Mouse (Mus musculus) liver, embryonic 15.5 days (tissue): ENCODE measurements around the gene Eno1. TPM values are rescaled to one million over a fixed set of nuclear protein-coding genes. Genes with fewer than 3 reads are reported as not detected.

Experiments
- ATAC-seq: fragments of 200-750 bp; cut with Nextera tagmentation; 2 replicates; pipeline ENCODE4 v1.8.0; 2017; ENCODE audit warnings: moderate number of reproducible peaks, mild to moderate bottlenecking, moderate library complexity; ENCODE audit not compliant: insufficient read depth
- H3K27ac ChIP-seq: fragments of 300-500 bp; sonication (generic); replicated peaks from 2 replicates; pipeline ENCODE4 v1.5.1; 2015; ENCODE audit warnings: mild to moderate bottlenecking, inconsistent platforms
- H3K27me3 ChIP-seq: fragments of 300-500 bp; sonication (generic); 2 replicates; pipeline ENCODE4 v1.6.1; 2015; ENCODE audit warnings: mild to moderate bottlenecking, inconsistent platforms
- H3K36me3 ChIP-seq: fragments of 300-500 bp; sonication (generic); replicated peaks from 2 replicates; pipeline ENCODE4 v1.6.1; 2015; ENCODE audit warnings: moderate library complexity, mild to moderate bottlenecking, inconsistent platforms
- H3K4me1 ChIP-seq: fragments of 300-500 bp; sonication (generic); replicated peaks from 2 replicates; pipeline ENCODE4 v1.6.1; 2015; ENCODE audit warnings: inconsistent platforms
- H3K4me2 ChIP-seq: fragments of 300-500 bp; sonication (generic); 2 replicates; pipeline ENCODE4 v1.6.1; 2015; ENCODE audit warnings: moderate library complexity, mild to moderate bottlenecking, inconsistent platforms
- H3K4me3 ChIP-seq: fragments of 300-500 bp; sonication (generic); replicated peaks from 2 replicates; pipeline ENCODE4 v1.5.1; 2015; ENCODE audit warnings: mild to moderate bottlenecking, inconsistent platforms
- H3K9ac ChIP-seq: fragments of 300-500 bp; sonication (generic); 2 replicates; pipeline ENCODE4 v1.6.1; 2015; ENCODE audit warnings: moderate library complexity, mild to moderate bottlenecking, inconsistent platforms
- H3K9me3 ChIP-seq: fragments of 300-500 bp; sonication (generic); replicated peaks from 2 replicates; pipeline ENCODE4 v1.6.1; 2016; ENCODE audit warnings: inconsistent platforms
- WGBS: fragments of 180-500 bp; shearing (Covaris S2); methylation state at CpG from one replicate; pipeline ENCODE4 v1.1.7; 2015; ENCODE audit warnings: mixed read lengths; ENCODE audit not compliant: insufficient replicate concordance; 5-methylcytosine and 5-hydroxymethylcytosine counted together
- polyA plus RNA-seq: library from polyadenylated mRNA; unstranded; fragments of >200 nt; fragmentation: Nextera tagmentation; extraction: Ambion mirVana; gene quantifications from 2 replicates; pipeline ENCODE4 v1.2.1, GENCODE M21; 2015

Gene Eno1
- polyA plus RNA-seq, 1 experiment from 2014 or later = 557 TPM

DNA sequence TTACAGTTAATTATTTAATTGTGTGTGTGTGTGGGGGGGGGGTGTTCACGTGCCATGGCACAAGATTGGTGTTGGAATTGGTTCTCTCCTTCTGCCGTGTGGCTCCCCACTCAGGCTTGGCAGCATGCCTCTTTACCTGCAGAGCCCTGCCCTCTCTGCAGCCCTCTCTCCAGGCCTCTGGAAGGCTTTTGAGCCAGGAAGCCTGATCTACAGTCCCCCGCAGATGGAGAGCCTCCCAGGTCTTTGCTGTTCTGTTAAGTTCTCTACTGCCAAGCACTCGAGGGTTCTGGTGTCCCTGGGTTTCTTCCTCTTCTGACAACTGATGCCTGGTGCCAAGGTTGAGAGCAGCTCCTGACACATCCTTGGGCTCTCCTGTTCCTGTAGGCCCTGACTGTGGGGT is 17.9 kb downstream of the Eno1 start:
- Histone ChIP-seq H3K4me2 (no peak overlapping the region), H3K36me3 (peaks cover 11% of the 10 kb centered on the region), H3K9ac (no peak overlapping the region), H3K27me3 (no peaks in the 10 kb centered on the region), H3K27ac (no peak overlapping the region), H3K9me3 (no peaks in the 10 kb centered on the region), H3K4me3 (no peak overlapping the region), H3K4me1 (peaks cover 5% of the 10 kb centered on the region)
- no peak for ATAC-seq
- WGBS = 60% methylated on average over 4 of the region's 4 CpGs

DNA sequence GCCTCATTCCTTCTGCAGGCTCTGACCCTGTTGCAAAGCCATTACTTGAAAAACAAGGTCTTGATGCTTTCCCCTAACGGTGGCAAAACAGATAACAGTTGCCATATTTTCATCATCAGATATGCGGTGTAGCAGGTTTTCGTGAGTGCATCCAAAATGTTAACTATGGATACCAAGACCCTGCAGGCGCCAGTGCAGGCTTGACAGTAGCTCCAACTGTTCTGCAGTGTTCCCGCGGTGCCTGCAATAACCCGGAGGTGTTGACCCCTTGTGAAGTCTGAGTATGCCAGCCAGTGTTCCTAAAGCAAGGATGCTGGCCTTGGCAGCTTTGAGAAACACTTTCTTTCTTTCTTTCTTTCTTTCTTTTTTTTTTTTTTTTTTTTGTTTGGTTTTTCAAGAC is 18.7 kb downstream of the Eno1 start:
- H3K36me3 ChIP-seq = 0 out of 2 replicates have a peak, but pooled peaks cover 3% of the 10 kb centered on the region
- WGBS = 63% methylated on average over 7 of the region's 7 CpGs
- H3K4me3 ChIP-seq = no peak overlapping the region

DNA sequence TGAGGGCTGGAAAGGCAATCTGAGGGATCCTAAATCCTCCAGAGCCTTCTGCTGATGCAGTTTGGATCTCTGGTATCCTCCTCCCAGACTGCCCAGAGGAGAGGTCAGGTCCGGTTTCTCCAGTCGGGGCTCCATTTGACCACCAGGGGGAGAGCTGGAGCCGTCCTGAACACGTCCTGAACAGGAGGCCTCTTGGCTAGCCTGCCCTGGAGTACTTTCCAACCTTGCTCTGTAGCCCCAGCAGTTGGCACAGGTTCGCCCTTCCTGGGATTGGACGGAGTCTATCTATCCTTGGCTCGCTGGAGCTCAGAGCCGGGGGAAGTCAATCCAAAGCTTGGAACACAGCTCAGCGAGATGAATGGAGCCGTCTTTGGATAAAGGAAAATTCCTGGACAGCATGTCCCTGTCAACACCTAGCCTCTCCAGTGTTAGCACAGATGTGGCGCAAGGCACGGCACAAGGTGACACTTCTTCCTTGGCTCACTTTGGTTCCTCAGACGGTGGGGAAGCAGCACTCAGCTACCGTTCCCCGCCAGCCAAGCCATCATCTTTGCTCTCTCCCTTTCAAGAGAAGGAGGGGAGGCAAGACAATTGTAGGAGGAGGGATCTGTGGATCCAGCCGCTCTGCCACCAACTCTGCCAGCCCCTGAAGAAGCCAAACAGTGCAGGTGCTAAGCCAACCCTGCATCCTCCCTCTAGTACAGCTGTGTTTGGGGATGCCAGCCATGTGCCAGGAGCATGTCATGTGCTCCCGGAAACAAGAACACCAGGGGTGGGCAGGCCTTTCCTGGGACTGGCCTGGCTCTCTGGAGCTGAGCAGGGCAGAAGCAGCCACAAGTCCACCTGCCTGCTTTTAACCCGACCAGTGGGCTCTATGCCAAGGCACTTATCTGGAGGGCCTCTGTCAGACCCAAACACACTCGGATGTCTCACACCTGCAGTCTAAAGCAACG is 21.0 kb downstream of the Eno1 start:
- H3K9ac ChIP-seq = no peak overlapping the region
- 46% methylated on average over 20 of the region's 20 CpGs for WGBS
- no peak overlapping the region for H3K27ac ChIP-seq

More for the DNA sequence above, 18.7 kb downstream of the Eno1 start:
- no peaks in the 10 kb centered on the region for H3K9me3 ChIP-seq
- no peaks in the 10 kb centered on the region for H3K4me1 ChIP-seq
- H3K27me3 ChIP-seq = no peaks in the 10 kb centered on the region
- no peak for ATAC-seq
- no peak overlapping the region for H3K9ac ChIP-seq
- H3K27ac ChIP-seq = no peak overlapping the region
- H3K4me2 ChIP-seq = no peak overlapping the region

DNA sequence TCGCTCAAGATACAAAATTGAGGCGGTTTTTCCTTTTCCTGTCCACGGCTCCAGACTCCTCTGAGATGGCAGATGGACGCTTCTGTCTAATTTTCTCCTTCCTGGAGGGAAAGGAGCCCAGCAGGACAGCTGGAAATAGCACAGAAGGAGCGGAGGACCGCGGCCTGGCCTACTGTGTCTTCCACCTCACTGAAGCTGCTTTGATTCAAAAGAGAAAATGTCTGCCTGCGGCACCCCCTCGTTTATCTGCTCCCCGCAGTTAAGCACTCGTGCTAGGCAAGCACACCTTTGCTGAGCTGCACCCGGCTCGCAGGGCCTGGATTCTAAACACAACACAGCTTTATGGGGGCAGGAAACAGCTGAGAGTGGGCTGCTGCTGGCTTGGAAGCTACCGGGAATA is 21.9 kb downstream of the Eno1 start:
- H3K9ac ChIP-seq = no peak overlapping the region
- H3K27ac ChIP-seq = no peak overlapping the region
- 66% methylated on average over 14 of the region's 14 CpGs for WGBS
- no peaks in the 10 kb centered on the region for H3K9me3 ChIP-seq
- H3K4me3 ChIP-seq = no peak overlapping the region
- no peak overlapping the region for H3K4me2 ChIP-seq
- H3K4me1 ChIP-seq = no peaks in the 10 kb centered on the region
- peaks cover 3% of the 10 kb centered on the region; the same call in 1 of the 2 replicates for H3K27me3 ChIP-seq
- ATAC-seq = no peak
- H3K36me3 ChIP-seq = no peaks in the 10 kb centered on the region

More for the DNA sequence above, 21.0 kb downstream of the Eno1 start:
- peak; percentile 45; the same call in 1 of the 2 replicates for ATAC-seq
- peaks cover 3% of the 10 kb centered on the region; the same call in 1 of the 2 replicates for H3K27me3 ChIP-seq
- no peak overlapping the region for H3K4me2 ChIP-seq
- H3K4me3 ChIP-seq = no peak overlapping the region
- 0 out of 2 replicates have a peak, but pooled peaks cover 2% of the 10 kb centered on the region for H3K36me3 ChIP-seq
- no peaks in the 10 kb centered on the region for H3K4me1 ChIP-seq
- H3K9me3 ChIP-seq = no peaks in the 10 kb centered on the region

DNA sequence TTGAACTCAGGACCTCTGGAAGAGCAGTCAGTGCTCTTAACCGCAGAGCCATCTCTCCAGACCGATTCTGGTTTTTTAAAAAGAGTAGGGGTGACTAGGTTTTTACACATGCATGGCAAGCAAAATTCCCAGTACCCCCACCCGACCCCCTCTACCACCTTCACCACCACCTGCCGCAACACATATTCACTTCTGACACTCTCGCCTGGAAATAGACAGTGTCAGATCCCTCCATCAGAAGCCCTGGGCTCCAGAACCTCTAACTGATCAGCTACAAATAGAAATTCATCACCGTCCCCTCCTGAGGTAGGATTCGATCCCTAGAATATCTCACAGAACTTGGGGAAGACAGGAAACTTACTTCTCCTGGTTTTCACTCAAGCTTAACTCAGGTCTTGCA is 23.1 kb downstream of the Eno1 start:
- H3K4me2 ChIP-seq = no peak overlapping the region
- peaks cover 3% of the 10 kb centered on the region; the same call in 1 of the 2 replicates for H3K27me3 ChIP-seq
- H3K27ac ChIP-seq = no peak overlapping the region
- no peak overlapping the region for H3K9ac ChIP-seq
- no peaks in the 10 kb centered on the region for H3K9me3 ChIP-seq
- H3K4me1 ChIP-seq = no peaks in the 10 kb centered on the region
- no peak for ATAC-seq
- no peaks in the 10 kb centered on the region for H3K36me3 ChIP-seq
- no peak overlapping the region for H3K4me3 ChIP-seq
- WGBS = 75% methylated on average over 7 of the region's 7 CpGs

DNA sequence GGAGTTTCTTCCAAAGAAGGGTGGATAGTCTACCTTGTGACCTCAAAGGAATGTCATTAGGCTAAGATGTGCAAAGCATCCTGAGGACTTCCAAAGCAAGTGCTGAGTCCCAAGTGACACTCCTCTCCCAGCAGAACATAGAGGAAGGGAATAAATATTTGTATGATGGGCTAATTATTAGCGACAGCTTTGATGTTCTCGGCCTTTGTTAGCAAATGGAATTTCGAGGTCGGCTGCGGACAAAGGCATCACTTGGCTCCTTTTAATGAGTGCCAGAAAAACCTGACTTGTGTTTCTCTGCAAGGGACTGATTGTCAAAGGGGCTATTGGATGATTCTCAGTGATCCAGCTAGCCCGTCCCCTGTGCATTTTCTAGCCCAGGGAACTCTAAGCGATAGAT is 23.6 kb downstream of the Eno1 start:
- 68% methylated on average over 7 of the region's 7 CpGs for WGBS
- no peak overlapping the region for H3K4me3 ChIP-seq
- H3K4me1 ChIP-seq = peaks cover 4% of the 10 kb centered on the region; the same call in 1 of the 2 replicates
- no peaks in the 10 kb centered on the region for H3K36me3 ChIP-seq
- H3K9ac ChIP-seq = no peak overlapping the region
- H3K9me3 ChIP-seq = no peaks in the 10 kb centered on the region
- no peak overlapping the region for H3K27ac ChIP-seq
- H3K4me2 ChIP-seq = no peak overlapping the region
- H3K27me3 ChIP-seq = peaks cover 3% of the 10 kb centered on the region; the same call in 1 of the 2 replicates
- ATAC-seq = no peak

DNA sequence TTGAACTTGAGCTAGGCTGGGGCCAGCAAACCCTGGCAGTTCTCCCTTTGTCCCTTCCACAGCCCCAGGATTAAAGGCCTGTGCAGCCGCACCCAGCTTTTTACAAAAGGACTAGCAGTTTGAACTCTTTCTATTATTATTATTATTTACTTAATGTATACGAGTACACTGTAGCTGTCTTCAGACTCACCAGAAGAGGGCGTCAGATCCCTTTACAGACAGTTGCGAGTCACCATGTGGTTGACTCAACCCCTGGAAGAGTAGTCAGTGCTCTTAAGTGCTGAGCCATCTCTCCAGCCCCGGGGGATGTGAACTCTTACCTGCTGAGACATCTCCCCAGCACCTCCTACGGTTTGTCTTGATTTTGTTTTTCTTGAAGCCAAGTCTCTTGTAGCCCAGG is 24.2 kb downstream of the Eno1 start:
- Histone ChIP-seq H3K4me3 (no peak overlapping the region), H3K27me3 (peaks cover 3% of the 10 kb centered on the region; the same call in 1 of the 2 replicates), H3K36me3 (no peaks in the 10 kb centered on the region), H3K9me3 (no peaks in the 10 kb centered on the region), H3K4me2 (no peak overlapping the region), H3K4me1 (peaks cover 10% of the 10 kb centered on the region; the same call in 1 of the 2 replicates), H3K9ac (no peak overlapping the region), H3K27ac (no peak overlapping the region)
- no peak for ATAC-seq
- WGBS = 25% methylated on average over 6 of the region's 6 CpGs

DNA sequence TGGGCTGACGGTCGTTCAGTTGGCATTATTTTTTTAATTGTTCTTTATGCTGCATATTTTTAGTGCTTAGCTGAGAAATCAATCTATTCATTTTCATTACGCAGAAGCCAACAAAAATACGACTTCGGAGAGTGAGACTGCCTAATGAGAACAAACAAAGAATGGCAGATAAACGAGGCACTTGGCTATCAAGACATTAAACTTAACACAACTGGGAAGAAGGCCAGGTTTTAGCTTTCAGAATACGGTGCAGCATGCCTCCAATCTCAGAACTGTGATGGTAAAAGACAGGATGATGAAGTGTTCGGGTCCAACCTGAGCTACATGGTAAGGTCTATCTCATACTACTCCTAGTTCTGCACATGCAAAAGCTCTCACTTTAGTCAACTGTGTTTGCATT is 25.8 kb downstream of the Eno1 start:
- Histone ChIP-seq H3K9ac (no peak overlapping the region), H3K4me2 (no peak overlapping the region), H3K4me1 (peaks cover 10% of the 10 kb centered on the region; the same call in 1 of the 2 replicates), H3K9me3 (no peaks in the 10 kb centered on the region), H3K4me3 (no peak overlapping the region), H3K27me3 (peaks cover 7% of the 10 kb centered on the region; the same call in 1 of the 2 replicates), H3K36me3 (no peaks in the 10 kb centered on the region), H3K27ac (no peak overlapping the region)
- WGBS = 70% methylated on average over 8 of the region's 8 CpGs
- ATAC-seq = no peak

DNA sequence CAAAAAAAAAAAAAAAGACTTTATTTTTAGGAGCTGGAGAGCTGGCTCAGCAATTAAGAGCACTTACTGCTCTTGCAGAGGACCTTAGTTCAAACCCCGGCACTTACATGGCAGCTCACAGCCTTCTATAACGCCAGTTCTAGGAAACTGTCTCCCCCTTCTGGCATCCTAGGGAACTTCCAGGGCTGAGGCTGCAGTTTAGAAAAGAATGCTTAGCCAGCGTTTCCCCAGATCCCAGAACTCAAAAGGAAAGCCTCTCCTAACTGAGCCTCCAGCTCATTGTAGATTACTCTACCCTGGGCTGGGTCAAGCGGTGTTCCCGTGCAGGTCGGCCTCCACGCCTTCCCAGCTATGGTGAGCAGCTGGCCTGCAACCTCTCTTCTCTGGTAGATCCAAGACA is 28.4 kb downstream of the Eno1 start:
- 48% methylated on average over 7 of the region's 7 CpGs for WGBS
- Histone ChIP-seq H3K27ac (no peak overlapping the region), H3K27me3 (peaks cover 10% of the 10 kb centered on the region; the same call in 1 of the 2 replicates), H3K4me1 (peaks cover 22% of the 10 kb centered on the region), H3K4me2 (no peak overlapping the region), H3K9ac (no peak overlapping the region), H3K9me3 (no peaks in the 10 kb centered on the region), H3K36me3 (no peaks in the 10 kb centered on the region), H3K4me3 (no peak overlapping the region)
- no peak for ATAC-seq

DNA sequence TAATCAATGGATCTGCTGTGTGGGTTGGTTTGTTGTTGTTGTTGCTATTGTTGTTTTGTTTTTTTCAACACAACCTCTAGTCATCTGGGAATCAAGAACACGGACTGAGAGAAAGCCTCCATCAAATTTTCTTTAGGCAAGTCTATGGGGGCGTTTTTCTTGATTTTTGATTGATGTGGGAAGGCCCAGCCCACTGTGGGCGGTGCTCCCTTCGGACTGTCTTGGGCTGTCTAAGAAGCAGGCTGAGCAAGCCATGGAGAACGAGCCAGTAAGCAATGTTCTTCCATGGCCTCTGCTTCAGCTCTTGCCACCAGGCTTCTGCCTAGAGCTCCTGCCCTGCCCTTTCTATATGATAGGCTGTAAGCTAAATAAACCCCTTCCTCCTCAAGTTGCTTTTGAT is 28.9 kb downstream of the Eno1 start:
- Histone ChIP-seq H3K4me1 (peaks cover 24% of the 10 kb centered on the region), H3K9me3 (no peaks in the 10 kb centered on the region), H3K4me3 (no peak overlapping the region), H3K27ac (no peak overlapping the region), H3K36me3 (no peaks in the 10 kb centered on the region), H3K4me2 (no peak overlapping the region), H3K27me3 (peaks cover 10% of the 10 kb centered on the region; the same call in 1 of the 2 replicates), H3K9ac (no peak overlapping the region)
- 25% methylated on average over 5 of the region's 5 CpGs for WGBS
- no peak for ATAC-seq

DNA sequence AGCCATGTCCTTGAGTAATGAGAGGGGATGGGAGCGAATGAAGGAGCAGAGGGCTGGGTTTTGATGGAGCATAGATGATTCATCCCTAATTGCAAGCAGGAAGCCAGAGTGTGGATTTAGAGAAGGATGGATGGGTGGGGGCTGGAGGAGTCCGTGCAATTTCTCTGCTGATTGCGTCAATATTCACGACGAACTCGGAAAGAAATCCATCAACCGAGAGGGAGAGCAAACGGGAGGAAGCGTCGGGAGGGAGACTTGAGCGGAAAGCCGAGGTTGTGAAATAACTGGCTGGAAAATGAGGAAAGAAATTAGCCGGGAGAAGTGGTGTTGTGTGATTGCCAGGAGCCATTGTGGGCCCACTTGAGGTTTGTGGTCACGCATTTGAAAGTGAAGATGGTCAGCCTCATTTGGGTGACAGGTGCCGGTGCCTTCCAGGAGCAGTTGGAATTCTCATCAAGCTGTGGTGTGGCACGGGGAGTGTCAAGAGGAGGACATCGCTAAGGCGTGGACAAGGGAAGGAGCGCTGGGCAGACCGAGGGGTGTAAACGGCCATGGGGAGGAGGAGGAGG is 30.2 kb downstream of the Eno1 start:
- Histone ChIP-seq H3K9ac (no peak overlapping the region), H3K4me3 (no peak overlapping the region), H3K9me3 (no peaks in the 10 kb centered on the region), H3K4me1 (peaks cover 24% of the 10 kb centered on the region), H3K27ac (no peak overlapping the region), H3K4me2 (no peak overlapping the region), H3K27me3 (peaks cover 10% of the 10 kb centered on the region; the same call in 1 of the 2 replicates), H3K36me3 (no peaks in the 10 kb centered on the region)
- 41% methylated on average over 21 of the region's 21 CpGs for WGBS
- ATAC-seq = no peak
